ENCODE assay signal across 15 mouse cellular contexts in genomic region chr12:112369581-112370371, GRCm38 (mm10).
DNase-seq lines count a peak whose midpoint lies in the region; ATAC-seq and TF ChIP-seq lines count a peak whose summit lies in the region.
"Had no signal": no experiment of that assay in that cellular context is flagged by ENCODE, and none has a peak within 500 bp of the region (broad histone marks: within the 10 kb centered on the region; RNA-seq: fewer than 3 reads in every experiment).

No protein-coding gene starts in this region.

- no peaks in the 10 kb centered on the region for H3K36me3 ChIP-seq in hindbrain, embryonic 12.5 days
- H3K36me3 ChIP-seq in hindbrain, embryonic 13.5 days: no peaks in the 10 kb centered on the region
- H3K36me3 ChIP-seq in hindbrain, postnatal 0 days (ENCODE audit: insufficient read depth, low read length): no peaks in the 10 kb centered on the region
- H3K36me3 ChIP-seq: embryonic facial prominence, embryonic 10.5 days; hindbrain, embryonic 15.5 days; liver, embryonic 15.5 days; stomach, embryonic 15.5 days had no signal

- TF ChIP-seq CTCF in hindbrain, postnatal 0 days (IDR thresholded peaks at IDR 0.05; ENCODE audit: low read depth): no peak

- peak; percentile 23 for DNase-seq in adrenal gland, postnatal 25 days
- DNase-seq in adrenal gland, adult 18-20 months (ENCODE audit: low spot score in 2 of 2): no peak
- DNase-seq in hindbrain, postnatal 0 days (ENCODE audit: low spot score): peak; percentile 51
- DNase-seq in kidney, postnatal 25 days: peak; percentile 57 to 74
- no peak for DNase-seq in thymus, postnatal 10 days (ENCODE audit: low spot score in 2 of 2)
- no peak for DNase-seq in ovary, postnatal 10 days (ENCODE audit: low spot score)
- DNase-seq: gastrocnemius, postnatal 14 days had no signal

- no peak overlapping the region for H3K9ac ChIP-seq in hindbrain, embryonic 12.5 days
- H3K9ac ChIP-seq in hindbrain, embryonic 13.5 days: no peak overlapping the region
- H3K9ac ChIP-seq in hindbrain, postnatal 0 days (replicated peaks; ENCODE audit: low read length): no peak overlapping the region
- H3K9ac ChIP-seq: forebrain, embryonic 13.5 days; hindbrain, embryonic 15.5 days; liver, embryonic 15.5 days; stomach, embryonic 15.5 days had no signal

- H3K4me3 ChIP-seq in hindbrain, embryonic 12.5 days: no peak overlapping the region
- no peak overlapping the region for H3K4me3 ChIP-seq in hindbrain, embryonic 13.5 days
- H3K4me3 ChIP-seq in hindbrain, postnatal 0 days (ENCODE audit: low read length): no peak overlapping the region
- H3K4me3 ChIP-seq: embryonic facial prominence, embryonic 10.5 days; forebrain, embryonic 13.5 days; hindbrain, embryonic 15.5 days; liver, embryonic 15.5 days; stomach, embryonic 15.5 days had no signal

- H3K4me2 ChIP-seq in hindbrain, embryonic 12.5 days (replicated peaks): no peak overlapping the region
- no peak overlapping the region for H3K4me2 ChIP-seq in hindbrain, embryonic 13.5 days
- no peak overlapping the region for H3K4me2 ChIP-seq in hindbrain, postnatal 0 days (ENCODE audit: low read depth, low read length)
- H3K4me2 ChIP-seq: forebrain, embryonic 13.5 days; hindbrain, embryonic 15.5 days; liver, embryonic 15.5 days; stomach, embryonic 15.5 days had no signal

- peaks cover 20% of the 10 kb centered on the region for H3K4me1 ChIP-seq in hindbrain, embryonic 12.5 days
- H3K4me1 ChIP-seq in hindbrain, embryonic 13.5 days (replicated peaks): peaks cover 21% of the 10 kb centered on the region
- no peaks in the 10 kb centered on the region; the same call in 1 of the 2 replicates for H3K4me1 ChIP-seq in hindbrain, postnatal 0 days (ENCODE audit: insufficient read depth, low read length)
- H3K4me1 ChIP-seq: liver, embryonic 15.5 days; stomach, embryonic 15.5 days had no signal

- no peak for ATAC-seq in hindbrain, embryonic 12.5 days (ENCODE audit: low FRiP score)
- no peak for ATAC-seq in hindbrain, embryonic 13.5 days (ENCODE audit: low FRiP score)
- no peak for ATAC-seq in hindbrain, postnatal 0 days
- ATAC-seq: forebrain, embryonic 13.5 days had no signal

- 61% methylated on average over 15 of the region's 15 CpGs for WGBS in hindbrain, embryonic 12.5 days
- 64% methylated on average over 15 of the region's 15 CpGs for whole genome bisulfite sequencing in hindbrain, embryonic 13.5 days
- WGBS in hindbrain, postnatal 0 days: 49% methylated on average over 15 of the region's 15 CpGs

- peak overlapping the region; percentile 44; the same call in 1 of the 2 replicates for H3K27ac ChIP-seq in hindbrain, embryonic 12.5 days
- no peak overlapping the region for H3K27ac ChIP-seq in hindbrain, embryonic 13.5 days
- no peak overlapping the region for H3K27ac ChIP-seq in hindbrain, postnatal 0 days
- H3K27ac ChIP-seq: forebrain, embryonic 13.5 days; hindbrain, embryonic 15.5 days; liver, embryonic 15.5 days; macrophage; stomach, embryonic 15.5 days had no signal

- no peaks in the 10 kb centered on the region; the same call in 1 of the 2 replicates for H3K9me3 ChIP-seq in hindbrain, embryonic 12.5 days (replicated peaks)
- H3K9me3 ChIP-seq in hindbrain, embryonic 13.5 days: 0 out of 2 replicates have a peak, but pooled peaks cover 4% of the 10 kb centered on the region
- no peaks in the 10 kb centered on the region for H3K9me3 ChIP-seq in hindbrain, postnatal 0 days (ENCODE audit: low read length)
- H3K9me3 ChIP-seq: hindbrain, embryonic 15.5 days; liver, embryonic 15.5 days; stomach, embryonic 15.5 days had no signal

- H3K27me3 ChIP-seq in hindbrain, embryonic 12.5 days: no peaks in the 10 kb centered on the region; the same call in 1 of the 2 replicates
- peaks cover 4% of the 10 kb centered on the region; the same call in 1 of the 2 replicates for H3K27me3 ChIP-seq in hindbrain, embryonic 13.5 days
- no peaks in the 10 kb centered on the region for H3K27me3 ChIP-seq in hindbrain, postnatal 0 days (ENCODE audit: insufficient read depth, low read length)
- H3K27me3 ChIP-seq: forebrain, embryonic 13.5 days; hindbrain, embryonic 15.5 days; liver, embryonic 15.5 days; stomach, embryonic 15.5 days had no signal

Comparison
In these comparisons a context has a peak if more than half of its experiments do, and no peak if none do; other contexts are left out.
1. DNase-seq: peak in adrenal gland, postnatal 25 days (single experiment), hindbrain, postnatal 0 days (single experiment) and kidney, postnatal 25 days (2 of 2); none in adrenal gland, adult 18-20 months (0 of 2), thymus, postnatal 10 days (0 of 2) and ovary, postnatal 10 days (single experiment).